Comparison of ENCODE assay signal across 16 mouse cellular contexts in genomic region chr19:25729633-25730032, GRCm38 (mm10).
"Had no signal": no experiment of that assay in that cellular context is flagged by ENCODE, and none has a peak within 500 bp of the region (broad histone marks: within the 10 kb centered on the region; RNA-seq: fewer than 3 reads in every experiment).

No protein-coding gene starts in this region.

- DNase-seq: heart, postnatal 10 days; heart, postnatal 14 days; heart, postnatal 36 days; heart, postnatal 4 days; kidney, adult 11 months; kidney, adult 18-20 months; kidney, adult 2 months; kidney, adult 8-10 months; kidney, adult 9 months; kidney, postnatal 10 days; kidney, postnatal 14 days; kidney, postnatal 25 days; kidney, postnatal 36 days; kidney, postnatal 4 days; layer of hippocampus, adult 9-11 months; layer of hippocampus, postnatal 36 days had no signal
